Mouse (Mus musculus): ENCODE measurements around the gene Pitx3. TPM values are rescaled to one million over a fixed set of nuclear protein-coding genes. Genes with fewer than 3 reads are reported as not detected.

Gene Pitx3
- total RNA-seq, 2 experiments from 2014 or later: not detected

Other genes starting within 250 kb of the Pitx3 start
- 10 to 100 TPM; 21.5 to 26.0 TPM for gene Armh3, start 149.8 kb downstream of the Pitx3 start, total RNA-seq (2021)
- gene Hps6, start 144.8 kb downstream of the Pitx3 start, total RNA-seq (2021): 1 to 10 TPM; 4.6 to 4.7 TPM
- 10 to 100 TPM; 34.7 to 36.2 TPM for gene Pprc1, start 103.4 kb downstream of the Pitx3 start, total RNA-seq (2021)
- gene Ldb1, start 103.1 kb downstream of the Pitx3 start, total RNA-seq (2021): 100 to 1,000 TPM; 104 to 113 TPM
- 10 to 100 TPM; 41.2 to 45.6 TPM for gene Nolc1, start 72.5 kb downstream of the Pitx3 start, total RNA-seq (2021)
- not detected for gene Elovl3, start 16.4 kb downstream of the Pitx3 start, total RNA-seq (2021)
- gene Gbf1, start 4.2 kb upstream of the Pitx3 start, total RNA-seq (2021): 10 to 100 TPM; 81.1 to 98.1 TPM
- 1 to 10 TPM; 3.1 to 3.2 TPM for gene Nfkb2, start 156.0 kb upstream of the Pitx3 start, total RNA-seq (2021)
- gene Psd, start 178.8 kb upstream of the Pitx3 start, total RNA-seq (2021): 100 to 1,000 TPM; 686 to 714 TPM
- gene Fbxl15, start 179.9 kb upstream of the Pitx3 start, total RNA-seq (2021): 10 to 100 TPM; 30.2 to 33.6 TPM
- 100 to 1,000 TPM; 173 to 178 TPM for gene Cuedc2, start 190.4 kb upstream of the Pitx3 start, total RNA-seq (2021)
- gene Mfsd13a, start 192.8 kb upstream of the Pitx3 start, total RNA-seq (2021): 10 to 100 TPM; 24.4 to 26.4 TPM
- 1 to 10 TPM in 1 of 2 experiments, under 1 TPM in 1; 0.89 to 1.3 TPM for gene 2310034G01Rik, start 202.0 kb upstream of the Pitx3 start, total RNA-seq (2021)
- 100 to 1,000 TPM; 233 to 238 TPM for gene Actr1a, start 247.4 kb upstream of the Pitx3 start, total RNA-seq (2021)
- gene Sufu, start 248.6 kb upstream of the Pitx3 start, total RNA-seq (2021): 10 to 100 TPM; 20.8 to 21.9 TPM